Mouse (Mus musculus) embryonic facial prominence, embryonic 11.5 days (tissue): Measurements from ENCODE around the gene Gm4756. TPM values are rescaled to one million over a fixed set of nuclear protein-coding genes. Genes with fewer than 3 reads are reported as not detected.
"Not testable (repeated sequence)": the region's sequence is repeated elsewhere in the genome, so short reads cannot be mapped to it uniquely, and the experiment has no call there.

ENCODE experiments used
- ATAC-seq: fragments of 200-750 bp; cut with Nextera tagmentation; replicated peaks from 2 replicates; pipeline ENCODE4 v1.8.0; 2017; ENCODE audit warnings: low read depth; ENCODE audit not compliant: insufficient number of reproducible peaks, low FRiP score, low TSS enrichment
- DNase-seq: peaks from one replicate; pipeline ENCODE4 v3.0.0-alpha.2; 2015; ENCODE audit warnings: low spot score
- H3K27ac ChIP-seq: fragments of 300-500 bp; sonication (generic); replicated peaks from 2 replicates; pipeline ENCODE4 v1.5.1; 2014; ENCODE audit warnings: mild to moderate bottlenecking, low read depth, low read length, control low read depth
- H3K27me3 ChIP-seq: fragments of 300-500 bp; sonication (generic); 2 replicates; pipeline ENCODE4 v1.6.1; 2014; ENCODE audit warnings: mild to moderate bottlenecking, low read length, moderate library complexity, mixed read lengths; ENCODE audit not compliant: control insufficient read depth, insufficient read depth
- H3K36me3 ChIP-seq: fragments of 300-500 bp; sonication (generic); replicated peaks from 2 replicates; pipeline ENCODE4 v1.6.1; 2014; ENCODE audit warnings: low read depth, mild to moderate bottlenecking, low read length, moderate library complexity, mixed read lengths; ENCODE audit not compliant: control insufficient read depth, insufficient read depth
- H3K4me1 ChIP-seq: fragments of 300-500 bp; sonication (generic); 2 replicates; pipeline ENCODE4 v1.6.1; 2014; ENCODE audit warnings: low read length, mixed read lengths; ENCODE audit not compliant: control insufficient read depth, insufficient read depth
- H3K4me2 ChIP-seq: fragments of 300-500 bp; sonication (generic); 2 replicates; pipeline ENCODE4 v1.6.1; 2014; ENCODE audit warnings: low read depth, mild to moderate bottlenecking, control low read depth, low read length, moderate library complexity
- H3K4me3 ChIP-seq: fragments of 300-500 bp; sonication (generic); 2 replicates; pipeline ENCODE4 v1.5.1; 2014; ENCODE audit warnings: low read depth, low read length, control low read depth
- H3K9ac ChIP-seq: fragments of 300-500 bp; sonication (generic); replicated peaks from 2 replicates; pipeline ENCODE4 v1.6.1; 2014; ENCODE audit warnings: mild to moderate bottlenecking, control low read depth, low read length
- H3K9me3 ChIP-seq: fragments of 300-500 bp; sonication (generic); replicated peaks from 2 replicates; pipeline ENCODE4 v1.6.1; 2016; ENCODE audit warnings: mild to moderate bottlenecking, low read length, inconsistent platforms, mixed read lengths; ENCODE audit not compliant: control insufficient read depth
- WGBS: fragments of 180-500 bp; shearing (Covaris S2); extraction: QIAGEN DNeasy Blood & Tissue Kit; methylation state at CpG from one replicate; pipeline ENCODE4 v1.1.7; 2014; 5-methylcytosine and 5-hydroxymethylcytosine counted together
- polyA plus RNA-seq: library from polyadenylated mRNA; unstranded; fragments of >200 nt; fragmentation: Nextera tagmentation; extraction: Ambion mirVana; gene quantifications from 2 replicates; pipeline ENCODE4 v1.2.1, GENCODE M21; 2014

The Gm4756 gene
- polyA plus RNA-seq, 1 experiment from 2014 or later, result not detected

GRCm38 (mm10) chr12:72628751-72629150 lies 20.7 kb downstream of the Gm4756 start:
- ATAC-seq (no peak), DNase-seq (no peak)
- 90% methylated on average over 7 of the region's 7 CpGs for WGBS
- Histone ChIP-seq H3K9me3 (no peaks in the 10 kb centered on the region), H3K9ac (no peak overlapping the region), H3K4me2 (no peak overlapping the region), H3K27ac (no peak overlapping the region), H3K4me1 (no peaks in the 10 kb centered on the region), H3K27me3 (no peaks in the 10 kb centered on the region), H3K4me3 (no peak overlapping the region), H3K36me3 (no peaks in the 10 kb centered on the region)

GRCm38 (mm10) chr12:72622853-72623496 lies 26.5 kb downstream of the Gm4756 start:
- no peak overlapping the region for H3K4me3 ChIP-seq
- ATAC-seq (no peak), DNase-seq (no peak)
- H3K36me3 ChIP-seq, result no peaks in the 10 kb centered on the region
- no peaks in the 10 kb centered on the region for H3K27me3 ChIP-seq
- H3K9ac ChIP-seq, result no peak overlapping the region
- WGBS, result 70% methylated on average over 5 of the region's 5 CpGs
- no peaks in the 10 kb centered on the region for H3K4me1 ChIP-seq
- no peak overlapping the region for H3K27ac ChIP-seq
- H3K9me3 ChIP-seq, result no peaks in the 10 kb centered on the region
- no peak overlapping the region for H3K4me2 ChIP-seq

GRCm38 (mm10) chr12:72621441-72621840 lies 28.0 kb downstream of the Gm4756 start:
- no peak overlapping the region for H3K4me2 ChIP-seq
- 91% methylated on average over 1 of the region's 1 CpGs for WGBS
- H3K4me3 ChIP-seq, result no peak overlapping the region

GRCm38 (mm10) chr12:72620856-72621255 lies 28.6 kb downstream of the Gm4756 start:
- Histone ChIP-seq H3K27me3 (no peaks in the 10 kb centered on the region), H3K9me3 (no peaks in the 10 kb centered on the region), H3K4me3 (no peak overlapping the region), H3K27ac (no peak overlapping the region), H3K4me1 (no peaks in the 10 kb centered on the region), H3K4me2 (no peak overlapping the region), H3K9ac (no peak overlapping the region), H3K36me3 (no peaks in the 10 kb centered on the region)
- DNase-seq (no peak), ATAC-seq (no peak)
- WGBS, result 88% methylated on average over 7 of the region's 7 CpGs

More at GRCm38 (mm10) chr12:72621441-72621840, 28.0 kb downstream of the Gm4756 start:
- H3K36me3 ChIP-seq, result no peaks in the 10 kb centered on the region
- H3K4me1 ChIP-seq, result no peaks in the 10 kb centered on the region
- no peaks in the 10 kb centered on the region for H3K9me3 ChIP-seq
- no peak for ATAC-seq
- no peak for DNase-seq
- H3K27ac ChIP-seq, result no peak overlapping the region
- no peak overlapping the region for H3K9ac ChIP-seq
- H3K27me3 ChIP-seq, result no peaks in the 10 kb centered on the region

DNA sequence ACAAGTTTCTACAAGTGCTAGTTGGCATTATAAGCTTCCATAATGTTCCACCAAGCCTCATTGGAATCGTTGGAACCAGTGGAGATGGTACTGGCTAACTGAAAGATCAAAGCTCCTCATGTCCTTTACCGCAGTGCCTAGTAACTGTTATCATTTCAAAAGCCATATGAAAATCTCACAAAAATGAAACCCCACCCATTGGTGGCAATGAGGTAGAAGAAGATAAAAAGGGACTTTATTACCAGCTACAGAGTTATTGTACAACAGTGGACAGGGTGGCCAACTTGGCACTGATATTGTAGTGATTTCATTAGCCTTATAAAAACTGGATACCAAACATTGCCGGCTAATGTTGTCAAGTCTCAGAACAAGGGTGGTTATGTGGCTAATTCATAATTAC lies 37.4 kb downstream of the Gm4756 start:
- DNase-seq (no peak), ATAC-seq (no peak)
- no peaks in the 10 kb centered on the region for H3K9me3 ChIP-seq
- H3K36me3 ChIP-seq, result no peaks in the 10 kb centered on the region
- no peak overlapping the region for H3K27ac ChIP-seq
- no peaks in the 10 kb centered on the region for H3K4me1 ChIP-seq
- H3K9ac ChIP-seq, result no peak overlapping the region
- no peaks in the 10 kb centered on the region for H3K27me3 ChIP-seq
- WGBS, result 92% methylated on average over 3 of the region's 3 CpGs
- H3K4me2 ChIP-seq, result no peak overlapping the region
- H3K4me3 ChIP-seq, result no peak overlapping the region

GRCm38 (mm10) chr12:72598731-72599130 lies 50.7 kb downstream of the Gm4756 start:
- not testable (repeated sequence) for H3K27ac ChIP-seq, H3K4me1 ChIP-seq, H3K4me3 ChIP-seq, H3K9ac ChIP-seq, H3K27me3 ChIP-seq, H3K36me3 ChIP-seq, H3K4me2 ChIP-seq, H3K9me3 ChIP-seq, ATAC-seq, DNase-seq
- 91% methylated on average over 2 of the region's 2 CpGs for whole genome bisulfite sequencing

DNA sequence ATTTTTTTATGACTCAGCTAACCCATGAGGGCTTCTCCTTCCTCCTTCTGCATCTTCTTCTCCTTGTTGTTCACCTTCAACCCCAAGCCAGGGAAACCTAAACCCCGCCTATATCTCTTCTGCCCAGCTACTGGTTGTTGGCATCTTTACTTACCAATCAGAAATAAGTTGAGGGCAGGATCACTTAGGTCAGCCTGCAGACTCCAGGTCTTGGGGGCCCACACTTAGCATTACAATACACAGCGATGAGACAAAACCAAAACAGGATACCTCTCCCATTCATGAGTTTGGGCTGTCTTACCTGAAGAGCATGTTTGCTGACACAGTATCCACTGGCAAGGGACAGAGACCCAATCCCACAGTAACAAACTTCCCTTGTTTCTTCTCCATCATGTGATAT lies 55.5 kb downstream of the Gm4756 start:
- DNase-seq, result no peak
- ATAC-seq, result no peak
- Histone ChIP-seq H3K9me3 (no peaks in the 10 kb centered on the region), H3K27ac (no peak overlapping the region), H3K9ac (no peak overlapping the region), H3K4me2 (no peak overlapping the region), H3K4me1 (no peaks in the 10 kb centered on the region), H3K36me3 (no peaks in the 10 kb centered on the region), H3K27me3 (no peaks in the 10 kb centered on the region), H3K4me3 (no peak overlapping the region)
- 69% methylated on average over 2 of the region's 2 CpGs for WGBS

- H3K36me3 ChIP-seq, result no peaks in the 10 kb centered on the region
- no peak overlapping the region for H3K4me2 ChIP-seq
- no peak overlapping the region for H3K4me3 ChIP-seq
- DNase-seq (no peak), ATAC-seq (no peak)
- no peaks in the 10 kb centered on the region for H3K9me3 ChIP-seq
- no peak overlapping the region for H3K9ac ChIP-seq
- H3K4me1 ChIP-seq, result no peaks in the 10 kb centered on the region
- no peaks in the 10 kb centered on the region for H3K27me3 ChIP-seq
- no peak overlapping the region for H3K27ac ChIP-seq
Observed at GRCm38 (mm10) chr12:72592991-72593390, 56.5 kb downstream of the Gm4756 start.
